Mouse (Mus musculus): ENCODE results near the gene Yipf1. TPM values are rescaled to one million over a fixed set of nuclear protein-coding genes. Genes with fewer than 3 reads are reported as not detected.

Gene Yipf1
- polyA plus RNA-seq, 1 experiment from 2014 or later, result 52.4 TPM

DNA sequence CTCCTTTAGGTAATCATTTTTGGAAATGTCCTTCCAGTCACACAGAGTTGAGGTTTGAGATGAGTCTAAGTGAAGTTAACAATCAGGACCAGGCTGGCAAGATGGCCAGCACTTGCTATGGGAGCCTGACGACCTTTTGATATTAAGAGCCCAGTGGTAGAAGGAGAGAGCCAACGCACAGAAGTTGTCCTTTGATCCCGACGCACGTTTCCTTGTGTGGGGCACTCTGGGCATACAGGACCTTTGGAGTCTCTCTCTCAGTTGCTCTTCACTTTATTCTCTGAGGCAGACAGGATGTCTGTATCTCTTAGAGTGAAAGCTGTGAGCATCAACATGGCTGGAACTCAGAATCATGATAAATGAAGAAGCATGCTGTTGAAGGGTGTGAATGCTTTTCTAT lies 23.3 kb downstream of the Yipf1 start:
- 94% methylated on average over 5 of the region's 5 CpGs for WGBS
- ATAC-seq (ENCODE audit: low read depth) (no peak), DNase-seq (ENCODE audit: low spot score) (no peak)
- no peak overlapping the region for H3K9ac ChIP-seq (ENCODE audit: low read depth, low read length)
- H3K27me3 ChIP-seq (replicated peaks; ENCODE audit: control insufficient read depth, insufficient read depth, low read length), result no peaks in the 10 kb centered on the region
- H3K4me2 ChIP-seq (ENCODE audit: low read depth, low read length), result no peak overlapping the region
- 0 out of 2 replicates have a peak, but pooled peaks cover 2% of the 10 kb centered on the region for H3K9me3 ChIP-seq (ENCODE audit: control insufficient read depth, low read length)
- no peak overlapping the region for H3K4me3 ChIP-seq (ENCODE audit: low read depth, low read length)
- no peak overlapping the region for H3K27ac ChIP-seq (replicated peaks; ENCODE audit: low read depth, low read length)
- no peaks in the 10 kb centered on the region for H3K4me1 ChIP-seq (ENCODE audit: control insufficient read depth, insufficient read depth, low read length)
- 0 out of 2 replicates have a peak, but pooled peaks cover 5% of the 10 kb centered on the region for H3K36me3 ChIP-seq (ENCODE audit: control insufficient read depth, insufficient read depth, low read length)

DNA sequence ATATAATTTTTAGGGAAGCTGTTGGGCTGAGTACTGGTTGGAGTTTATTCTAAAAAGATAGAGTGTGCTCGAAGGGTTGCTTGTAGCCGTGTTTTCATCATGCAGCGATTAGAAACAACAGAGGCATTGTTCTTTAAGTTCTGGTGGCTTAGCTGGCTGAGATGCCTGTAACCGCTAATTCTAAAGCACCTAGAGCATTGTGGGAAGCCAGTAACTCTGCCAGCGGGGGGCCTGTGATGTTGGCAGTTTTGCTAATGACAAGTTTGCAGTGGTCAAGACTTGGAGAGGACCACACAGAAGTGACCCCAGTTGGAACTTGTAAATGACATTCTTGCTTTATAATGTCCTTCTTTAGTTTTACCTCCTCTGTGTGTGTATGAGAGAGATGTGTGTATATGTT lies 27.2 kb downstream of the Yipf1 start:
- Histone ChIP-seq H3K4me3 (ENCODE audit: low read depth, low read length) (no peak overlapping the region), H3K36me3 (ENCODE audit: control insufficient read depth, insufficient read depth, low read length) (0 out of 2 replicates have a peak, but pooled peaks cover 9% of the 10 kb centered on the region), H3K9ac (ENCODE audit: low read depth, low read length) (no peak overlapping the region), H3K27ac (replicated peaks; ENCODE audit: low read depth, low read length) (no peak overlapping the region; the same call in 1 of the 2 replicates), H3K27me3 (replicated peaks; ENCODE audit: control insufficient read depth, insufficient read depth, low read length) (no peaks in the 10 kb centered on the region), H3K4me1 (ENCODE audit: control insufficient read depth, insufficient read depth, low read length) (no peaks in the 10 kb centered on the region), H3K4me2 (ENCODE audit: low read depth, low read length) (no peak overlapping the region), H3K9me3 (ENCODE audit: control insufficient read depth, low read length) (no peaks in the 10 kb centered on the region)
- DNase-seq (ENCODE audit: low spot score), result peak; percentile 39
- 33% methylated on average over 5 of the region's 5 CpGs for WGBS
- no peak for ATAC-seq (ENCODE audit: low read depth)

DNA sequence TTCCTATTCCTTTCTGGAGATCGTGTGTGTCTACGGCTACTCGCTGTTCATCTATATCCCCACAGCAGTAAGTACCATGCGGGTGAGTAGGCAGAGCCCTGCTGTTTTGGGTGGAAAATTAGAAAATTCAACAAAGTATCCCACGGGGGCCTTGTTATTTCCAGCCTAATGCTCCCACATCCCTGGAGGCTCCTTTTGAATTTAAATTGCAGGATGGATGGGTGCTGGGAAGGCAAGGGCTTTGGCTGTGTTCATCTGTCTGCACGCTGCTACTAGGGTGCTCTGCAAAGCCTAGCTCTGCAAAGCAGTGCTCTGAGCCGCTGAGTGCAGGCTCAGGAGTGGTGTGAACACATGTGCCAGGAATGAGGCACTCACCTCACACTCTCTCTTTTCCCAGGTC lies 30.4 kb downstream of the Yipf1 start:
- H3K4me2 ChIP-seq (ENCODE audit: low read depth, low read length), result no peak overlapping the region
- H3K4me3 ChIP-seq (ENCODE audit: low read depth, low read length), result no peak overlapping the region
- no peak overlapping the region for H3K27ac ChIP-seq (replicated peaks; ENCODE audit: low read depth, low read length)
- DNase-seq (ENCODE audit: low spot score) (no peak), ATAC-seq (ENCODE audit: low read depth) (peak; percentile 13; the same call in 1 of the 2 replicates)
- H3K4me1 ChIP-seq (ENCODE audit: control insufficient read depth, insufficient read depth, low read length), result peaks cover 6% of the 10 kb centered on the region; the same call in 1 of the 2 replicates
- H3K9ac ChIP-seq (ENCODE audit: low read depth, low read length), result no peak overlapping the region
- no peaks in the 10 kb centered on the region for H3K27me3 ChIP-seq (replicated peaks; ENCODE audit: control insufficient read depth, insufficient read depth, low read length)
- H3K9me3 ChIP-seq (ENCODE audit: control insufficient read depth, low read length), result no peaks in the 10 kb centered on the region
- 0 out of 2 replicates have a peak, but pooled peaks cover 9% of the 10 kb centered on the region for H3K36me3 ChIP-seq (ENCODE audit: control insufficient read depth, insufficient read depth, low read length)
- WGBS, result 84% methylated on average over 7 of the region's 7 CpGs

DNA sequence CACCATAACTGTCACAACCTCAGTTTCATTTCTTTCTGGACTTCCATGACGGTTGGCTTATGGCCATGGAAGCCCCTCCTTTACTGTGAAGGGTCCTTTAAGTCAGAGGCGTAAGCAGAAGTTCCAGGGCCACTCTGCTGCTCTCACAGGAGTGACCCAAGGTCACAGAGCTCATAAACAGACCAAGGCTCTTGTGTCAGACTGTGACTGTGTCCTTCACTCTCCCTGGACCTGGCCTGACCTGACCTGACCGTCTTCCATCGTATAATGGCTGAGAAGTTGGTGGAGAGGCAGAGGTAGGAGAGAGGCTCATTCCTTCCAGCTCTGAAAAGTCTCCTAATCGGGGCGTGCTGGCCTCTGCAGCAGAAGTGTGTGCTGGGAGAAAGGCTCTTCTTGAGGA lies 33.1 kb downstream of the Yipf1 start:
- H3K27me3 ChIP-seq (replicated peaks; ENCODE audit: control insufficient read depth, insufficient read depth, low read length), result no peaks in the 10 kb centered on the region
- ATAC-seq (ENCODE audit: low read depth) (no peak), DNase-seq (ENCODE audit: low spot score) (no peak)
- H3K4me2 ChIP-seq (ENCODE audit: low read depth, low read length), result no peak overlapping the region
- no peak overlapping the region for H3K9ac ChIP-seq (ENCODE audit: low read depth, low read length)
- WGBS, result 82% methylated on average over 6 of the region's 6 CpGs
- 0 out of 2 replicates have a peak, but pooled peaks cover 14% of the 10 kb centered on the region for H3K36me3 ChIP-seq (ENCODE audit: control insufficient read depth, insufficient read depth, low read length)
- peaks cover 6% of the 10 kb centered on the region; the same call in 1 of the 2 replicates for H3K4me1 ChIP-seq (ENCODE audit: control insufficient read depth, insufficient read depth, low read length)
- no peak overlapping the region for H3K27ac ChIP-seq (replicated peaks; ENCODE audit: low read depth, low read length)
- H3K4me3 ChIP-seq (ENCODE audit: low read depth, low read length), result no peak overlapping the region
- no peaks in the 10 kb centered on the region for H3K9me3 ChIP-seq (ENCODE audit: control insufficient read depth, low read length)

DNA sequence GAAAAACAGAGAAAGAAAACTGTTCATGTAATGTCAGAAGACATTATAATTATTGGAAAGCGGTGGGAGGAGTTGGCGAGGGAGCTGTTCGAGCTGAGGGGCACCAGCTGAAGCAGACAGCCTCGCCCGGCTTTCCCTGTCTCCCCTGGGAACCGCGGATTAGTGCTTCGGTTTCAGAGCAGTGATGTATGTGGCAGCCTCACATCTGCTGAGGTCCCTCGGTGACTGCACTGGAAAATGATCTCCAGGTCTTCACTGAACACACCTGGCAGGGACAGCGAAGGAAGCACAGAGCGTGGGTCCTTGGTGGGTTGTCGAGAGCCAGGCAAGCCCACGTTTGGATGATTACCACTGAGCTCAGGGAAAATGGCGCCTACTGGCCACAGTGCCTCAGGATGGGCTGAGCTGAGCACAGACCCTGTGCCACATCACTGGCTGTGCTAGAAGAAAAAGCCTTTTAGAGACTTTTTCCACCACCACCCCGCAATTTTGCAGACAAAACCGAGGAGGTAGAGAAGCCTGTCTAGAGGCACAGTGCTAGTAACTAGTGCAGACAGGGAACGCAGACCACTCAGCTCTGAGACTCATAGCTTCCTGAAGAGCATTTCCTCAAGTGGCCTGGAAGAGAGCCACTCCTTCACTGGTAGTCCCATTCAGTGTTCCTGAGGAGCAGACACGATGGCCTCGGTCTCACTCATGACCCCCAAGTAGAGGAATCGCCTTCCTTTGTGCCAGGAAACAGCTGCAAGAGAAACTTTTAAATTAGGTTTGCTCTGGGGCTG lies 34.6 kb downstream of the Yipf1 start:
- Histone ChIP-seq H3K4me1 (ENCODE audit: control insufficient read depth, insufficient read depth, low read length) (peaks cover 6% of the 10 kb centered on the region; the same call in 1 of the 2 replicates), H3K36me3 (ENCODE audit: control insufficient read depth, insufficient read depth, low read length) (0 out of 2 replicates have a peak, but pooled peaks cover 14% of the 10 kb centered on the region), H3K4me2 (ENCODE audit: low read depth, low read length) (no peak overlapping the region; the same call in 1 of the 2 replicates), H3K27me3 (replicated peaks; ENCODE audit: control insufficient read depth, insufficient read depth, low read length) (no peaks in the 10 kb centered on the region), H3K27ac (replicated peaks; ENCODE audit: low read depth, low read length) (peak overlapping the region; percentile 67), H3K4me3 (ENCODE audit: low read depth, low read length) (no peak overlapping the region), H3K9ac (ENCODE audit: low read depth, low read length) (0 out of 2 replicates have a peak overlapping the region, but pooled peaks have one; percentile 22), H3K9me3 (ENCODE audit: control insufficient read depth, low read length) (no peaks in the 10 kb centered on the region)
- peak; percentile 83 for ATAC-seq (ENCODE audit: low read depth)
- peak; percentile 66 for DNase-seq (ENCODE audit: low spot score)
- WGBS, result 66% methylated on average over 20 of the region's 20 CpGs

DNA sequence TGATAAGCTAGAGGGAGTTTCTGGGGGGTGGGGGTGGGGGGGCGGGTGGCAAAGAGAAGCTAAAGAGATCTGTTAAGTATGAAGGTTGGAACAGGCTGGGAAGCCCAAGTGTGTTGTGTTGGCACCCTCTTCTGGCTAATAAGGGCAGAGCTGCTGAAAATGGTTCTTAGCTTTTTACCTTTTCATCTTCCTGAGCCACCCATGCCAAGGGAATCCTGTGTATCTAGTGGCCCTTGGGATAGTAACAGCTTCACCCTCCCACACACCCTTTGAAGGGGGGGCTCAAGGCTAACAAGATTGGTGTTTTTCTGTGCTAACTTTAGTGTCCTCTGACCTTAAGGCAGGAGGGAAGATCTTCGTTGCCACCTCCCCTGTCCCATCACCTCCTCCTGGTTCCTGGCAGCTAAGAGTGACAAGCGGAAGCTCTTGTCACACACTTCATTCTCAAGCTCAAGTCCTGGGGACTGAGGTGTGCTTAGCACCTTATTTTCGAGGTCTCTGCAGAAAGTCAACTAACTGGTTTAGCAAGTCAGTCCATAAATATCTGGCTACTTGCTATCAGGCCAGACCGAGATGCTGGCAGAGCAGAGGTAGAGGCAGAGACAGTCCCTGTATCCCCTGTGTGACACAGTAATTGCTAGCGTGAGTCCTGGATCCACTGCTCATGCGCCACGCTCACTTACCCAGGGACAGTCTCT lies 35.3 kb downstream of the Yipf1 start:
- peaks cover 6% of the 10 kb centered on the region; the same call in 1 of the 2 replicates for H3K4me1 ChIP-seq (ENCODE audit: control insufficient read depth, insufficient read depth, low read length)
- no peaks in the 10 kb centered on the region for H3K9me3 ChIP-seq (ENCODE audit: control insufficient read depth, low read length)
- 0 out of 2 replicates have a peak, but pooled peaks cover 13% of the 10 kb centered on the region for H3K36me3 ChIP-seq (ENCODE audit: control insufficient read depth, insufficient read depth, low read length)
- no peak overlapping the region for H3K9ac ChIP-seq (ENCODE audit: low read depth, low read length)
- ATAC-seq (ENCODE audit: low read depth) (no peak), DNase-seq (ENCODE audit: low spot score) (peak; percentile 85)
- no peak overlapping the region for H3K4me3 ChIP-seq (ENCODE audit: low read depth, low read length)
- H3K27ac ChIP-seq (replicated peaks; ENCODE audit: low read depth, low read length), result no peak overlapping the region; the same call in 1 of the 2 replicates
- H3K27me3 ChIP-seq (replicated peaks; ENCODE audit: control insufficient read depth, insufficient read depth, low read length), result no peaks in the 10 kb centered on the region
- WGBS, result 71% methylated on average over 7 of the region's 8 CpGs
- H3K4me2 ChIP-seq (ENCODE audit: low read depth, low read length), result no peak overlapping the region

DNA sequence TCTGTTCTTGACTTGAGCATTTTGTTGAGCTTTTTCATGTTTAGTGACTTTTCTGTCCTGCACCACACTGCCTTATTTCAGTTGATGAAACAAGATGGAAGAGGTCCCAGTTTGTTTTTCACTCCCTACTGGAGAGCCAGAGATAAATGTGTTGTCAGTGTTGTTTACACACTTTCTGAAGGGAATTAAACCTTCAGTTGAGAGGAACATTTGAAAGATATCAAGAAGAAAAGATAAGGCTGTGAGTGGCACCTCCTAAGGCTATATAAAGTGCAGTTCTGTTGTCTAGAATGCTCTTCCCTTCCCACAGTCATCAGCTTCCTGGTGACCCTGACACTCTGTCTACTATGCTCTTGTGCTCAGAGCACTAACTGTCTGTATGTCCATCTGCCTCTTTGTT lies 37.2 kb downstream of the Yipf1 start:
- Histone ChIP-seq H3K36me3 (ENCODE audit: control insufficient read depth, insufficient read depth, low read length) (0 out of 2 replicates have a peak, but pooled peaks cover 5% of the 10 kb centered on the region), H3K4me1 (ENCODE audit: control insufficient read depth, insufficient read depth, low read length) (peaks cover 6% of the 10 kb centered on the region; the same call in 1 of the 2 replicates), H3K4me2 (ENCODE audit: low read depth, low read length) (no peak overlapping the region), H3K9me3 (ENCODE audit: control insufficient read depth, low read length) (no peaks in the 10 kb centered on the region), H3K27me3 (replicated peaks; ENCODE audit: control insufficient read depth, insufficient read depth, low read length) (no peaks in the 10 kb centered on the region), H3K27ac (replicated peaks; ENCODE audit: low read depth, low read length) (no peak overlapping the region), H3K4me3 (ENCODE audit: low read depth, low read length) (no peak overlapping the region), H3K9ac (ENCODE audit: low read depth, low read length) (no peak overlapping the region)
- no peak for ATAC-seq (ENCODE audit: low read depth)
- DNase-seq (ENCODE audit: low spot score), result no peak

DNA sequence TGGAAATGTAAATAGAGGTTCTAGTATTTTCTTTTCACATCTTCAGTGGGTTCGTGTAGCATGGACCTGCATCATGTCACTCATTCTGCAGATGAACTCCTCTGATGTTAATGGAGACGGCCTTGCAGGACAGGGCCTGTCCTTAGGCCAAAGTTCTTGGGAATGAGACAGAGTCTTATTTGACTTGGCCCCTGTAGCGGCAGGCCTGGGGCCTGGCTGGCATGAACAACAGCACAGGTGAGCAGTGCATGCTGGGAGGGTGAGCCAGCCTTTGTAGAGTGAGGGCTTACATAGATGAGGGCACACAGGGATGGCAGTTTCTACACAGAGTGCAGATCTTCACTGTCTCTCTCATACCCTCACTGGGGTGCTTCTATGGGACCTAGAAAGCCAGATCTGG lies 39.4 kb downstream of the Yipf1 start:
- Histone ChIP-seq H3K4me3 (ENCODE audit: low read depth, low read length) (no peak overlapping the region), H3K27ac (replicated peaks; ENCODE audit: low read depth, low read length) (no peak overlapping the region), H3K9ac (ENCODE audit: low read depth, low read length) (no peak overlapping the region), H3K4me1 (ENCODE audit: control insufficient read depth, insufficient read depth, low read length) (peaks cover 2% of the 10 kb centered on the region; the same call in 1 of the 2 replicates), H3K4me2 (ENCODE audit: low read depth, low read length) (no peak overlapping the region), H3K9me3 (ENCODE audit: control insufficient read depth, low read length) (no peaks in the 10 kb centered on the region), H3K27me3 (replicated peaks; ENCODE audit: control insufficient read depth, insufficient read depth, low read length) (no peaks in the 10 kb centered on the region), H3K36me3 (ENCODE audit: control insufficient read depth, insufficient read depth, low read length) (peaks cover 8% of the 10 kb centered on the region; the same call in 1 of the 2 replicates)
- DNase-seq (ENCODE audit: low spot score) (no peak), ATAC-seq (ENCODE audit: low read depth) (no peak)
- WGBS, result 90% methylated on average over 3 of the region's 3 CpGs
